ENCODE assay signal across 7 mouse cellular contexts in genomic region chr7:16875326-16875725, GRCm38 (mm10). TPM values are rescaled to one million over a fixed set of nuclear protein-coding genes. Genes with fewer than 3 reads are reported as not detected.
DNase-seq lines count a peak whose midpoint lies in the region; ATAC-seq and TF ChIP-seq lines count a peak whose summit lies in the region.

No protein-coding gene starts in this region.

- intact Hi-C loops in left cerebral cortex, postnatal 4 days (cut with DNase I), result no loop called here

- H3K9ac ChIP-seq in lung, embryonic 15.5 days, result peak overlapping the region; percentile 74
- peak overlapping the region; percentile 83 for H3K9ac ChIP-seq in embryonic facial prominence, embryonic 15.5 days
- H3K9ac ChIP-seq in intestine, postnatal 0 days (ENCODE audit: low read depth, low read length), result peak overlapping the region; percentile 55

- H3K4me1 ChIP-seq in lung, embryonic 15.5 days, result peaks cover 35% of the 10 kb centered on the region
- peaks cover 32% of the 10 kb centered on the region for H3K4me1 ChIP-seq in embryonic facial prominence, embryonic 15.5 days
- no peaks in the 10 kb centered on the region for H3K4me1 ChIP-seq in intestine, postnatal 0 days (replicated peaks; ENCODE audit: control insufficient read depth, insufficient read depth, low read length)
- peaks cover 18% of the 10 kb centered on the region for H3K4me1 ChIP-seq in olfactory bulb, adult 2 months (ENCODE audit: control insufficient read depth, insufficient read depth, low read length)

- peak overlapping the region; percentile 92 for H3K4me2 ChIP-seq in lung, embryonic 15.5 days
- peak overlapping the region; percentile 89 for H3K4me2 ChIP-seq in embryonic facial prominence, embryonic 15.5 days (replicated peaks)
- H3K4me2 ChIP-seq in intestine, postnatal 0 days (replicated peaks; ENCODE audit: low read depth), result peak overlapping the region; percentile 87

- H3K27ac ChIP-seq in lung, embryonic 15.5 days, result peak overlapping the region; percentile 73
- H3K27ac ChIP-seq in embryonic facial prominence, embryonic 15.5 days (replicated peaks), result peak overlapping the region; percentile 88
- no peak overlapping the region for H3K27ac ChIP-seq in intestine, postnatal 0 days (ENCODE audit: low read depth, low read length)
- H3K27ac ChIP-seq in olfactory bulb, adult 2 months (ENCODE audit: insufficient read depth, low read depth, low read length), result peak overlapping the region; percentile 73

- peak overlapping the region; percentile 77 for H3K4me3 ChIP-seq in lung, embryonic 15.5 days
- H3K4me3 ChIP-seq in embryonic facial prominence, embryonic 15.5 days (replicated peaks), result peak overlapping the region; percentile 87
- peak overlapping the region; percentile 59 for H3K4me3 ChIP-seq in intestine, postnatal 0 days (ENCODE audit: low read depth, low read length)
- H3K4me3 ChIP-seq in olfactory bulb, adult 2 months (ENCODE audit: insufficient read depth, low read depth, low read length), result peak overlapping the region; percentile 86

- peak; percentile 49; the same call in 1 of the 2 replicates for TF ChIP-seq POLR2A in olfactory bulb, adult 2 months (IDR thresholded peaks at IDR 0.05; ENCODE audit: insufficient read depth, low read depth, low read length)

- no peak for TF ChIP-seq CTCF in intestine, postnatal 0 days (IDR thresholded peaks at IDR 0.05; ENCODE audit: low read depth)
- no peak for TF ChIP-seq CTCF in olfactory bulb, adult 2 months (IDR thresholded peaks at IDR 0.05; ENCODE audit: insufficient read depth, low read depth, low read length)

- H3K9me3 ChIP-seq in lung, embryonic 15.5 days, result no peaks in the 10 kb centered on the region
- H3K9me3 ChIP-seq in embryonic facial prominence, embryonic 15.5 days (replicated peaks), result no peaks in the 10 kb centered on the region
- H3K9me3 ChIP-seq in intestine, postnatal 0 days (ENCODE audit: control insufficient read depth), result no peaks in the 10 kb centered on the region

- WGBS in lung, embryonic 15.5 days, result under 1% methylated on average over 31 of the region's 42 CpGs
- WGBS in embryonic facial prominence, embryonic 15.5 days, result 0% methylated on average over 29 of the region's 42 CpGs
- under 1% methylated on average over 29 of the region's 42 CpGs for WGBS in intestine, postnatal 0 days
- under 1% methylated on average over 42 of the region's 42 CpGs for WGBS in olfactory bulb, adult 2 months

- no peaks in the 10 kb centered on the region for H3K27me3 ChIP-seq in lung, embryonic 15.5 days
- no peaks in the 10 kb centered on the region for H3K27me3 ChIP-seq in embryonic facial prominence, embryonic 15.5 days
- no peaks in the 10 kb centered on the region for H3K27me3 ChIP-seq in intestine, postnatal 0 days (replicated peaks; ENCODE audit: control insufficient read depth, insufficient read depth, low read length)

- DNase-seq in lung, postnatal 10 days, result no peak
- no peak for DNase-seq in left cerebral cortex, postnatal 4 days
- no peak for DNase-seq in thymus, adult 18-20 months

- peaks cover 4% of the 10 kb centered on the region; the same call in 1 of the 2 replicates for H3K36me3 ChIP-seq in lung, embryonic 15.5 days
- H3K36me3 ChIP-seq in embryonic facial prominence, embryonic 15.5 days, result peaks cover 17% of the 10 kb centered on the region
- peaks cover 6% of the 10 kb centered on the region; the same call in 1 of the 2 replicates for H3K36me3 ChIP-seq in intestine, postnatal 0 days (ENCODE audit: control insufficient read depth, insufficient read depth)

- ATAC-seq in lung, embryonic 15.5 days (ENCODE audit: borderline replicate concordance, extremely low read depth, low FRiP score, low TSS enrichment), result no peak
- peak; percentile 5; the same call in 1 of the 2 replicates for ATAC-seq in embryonic facial prominence, embryonic 15.5 days (ENCODE audit: insufficient number of reproducible peaks, low FRiP score, low TSS enrichment, low read depth)
- peak; percentile 36; the same call in 1 of the 2 replicates for ATAC-seq in intestine, postnatal 0 days

RNA-seq across cellular contexts. Expression of gene Dact3, which starts 0.2 kb away (rescaled TPM):
- 3.5 and 3.7 TPM in 2 replicates for polyA plus RNA-seq in lung, embryonic 15.5 days (2015; fragmentation: Nextera tagmentation; extraction: Ambion mirVana)
- 5.4 and 6.3 TPM in 2 replicates for polyA plus RNA-seq in embryonic facial prominence, embryonic 15.5 days (2015; fragmentation: Nextera tagmentation; extraction: Ambion mirVana)
- 3.4 and 3.7 TPM in 2 replicates for polyA plus RNA-seq in intestine, postnatal 0 days (2015; fragmentation: Nextera tagmentation; extraction: Ambion mirVana)
- polyA plus RNA-seq in olfactory bulb, adult 2 months (2012; ENCODE audit: insufficient read depth, insufficient read length, low replicate concordance, missing spikeins), result not detected in 2 replicates
- total RNA-seq in left cerebral cortex, postnatal 4 days (2021), result 10 to 100 TPM; 57.6 to 61.8 TPM

RNA-seq across cellular contexts. Expression of gene Gng8, which starts 16.3 kb away (rescaled TPM):
- polyA plus RNA-seq in lung, embryonic 15.5 days (2015; fragmentation: Nextera tagmentation; extraction: Ambion mirVana), result 11.2 and 12.0 TPM in 2 replicates
- polyA plus RNA-seq in embryonic facial prominence, embryonic 15.5 days (2015; fragmentation: Nextera tagmentation; extraction: Ambion mirVana), result 27.8 and 36.3 TPM in 2 replicates
- 4.7 and 5.3 TPM in 2 replicates for polyA plus RNA-seq in intestine, postnatal 0 days (2015; fragmentation: Nextera tagmentation; extraction: Ambion mirVana)
- polyA plus RNA-seq in olfactory bulb, adult 2 months (2012; ENCODE audit: insufficient read depth, insufficient read length, low replicate concordance, missing spikeins), result not detected in 2 replicates
- 1 to 10 TPM; 1.2 to 1.7 TPM for total RNA-seq in left cerebral cortex, postnatal 4 days (2021)

RNA-seq across cellular contexts. Expression of gene Ptgir, which starts 31.0 kb away (rescaled TPM):
- polyA plus RNA-seq in lung, embryonic 15.5 days (2015; fragmentation: Nextera tagmentation; extraction: Ambion mirVana), result 2.0 and 2.4 TPM in 2 replicates
- 2.5 and 3.1 TPM in 2 replicates for polyA plus RNA-seq in embryonic facial prominence, embryonic 15.5 days (2015; fragmentation: Nextera tagmentation; extraction: Ambion mirVana)
- 1.7 and 1.8 TPM in 2 replicates for polyA plus RNA-seq in intestine, postnatal 0 days (2015; fragmentation: Nextera tagmentation; extraction: Ambion mirVana)
- polyA plus RNA-seq in olfactory bulb, adult 2 months (2012; ENCODE audit: insufficient read depth, insufficient read length, low replicate concordance, missing spikeins), result not detected in 2 replicates
- not detected for total RNA-seq in left cerebral cortex, postnatal 4 days (2021)

RNA-seq across cellular contexts. Expression of gene Prkd2, which starts 32.6 kb away (rescaled TPM):
- polyA plus RNA-seq in lung, embryonic 15.5 days (2015; fragmentation: Nextera tagmentation; extraction: Ambion mirVana), result 18.9 and 19.7 TPM in 2 replicates
- 22.1 and 23.0 TPM in 2 replicates for polyA plus RNA-seq in embryonic facial prominence, embryonic 15.5 days (2015; fragmentation: Nextera tagmentation; extraction: Ambion mirVana)
- polyA plus RNA-seq in intestine, postnatal 0 days (2015; fragmentation: Nextera tagmentation; extraction: Ambion mirVana), result 9.2 and 11.2 TPM in 2 replicates
- polyA plus RNA-seq in olfactory bulb, adult 2 months (2012; ENCODE audit: insufficient read depth, insufficient read length, low replicate concordance, missing spikeins), result not detected in 2 replicates
- 1 to 10 TPM; 9.1 to 9.5 TPM for total RNA-seq in left cerebral cortex, postnatal 4 days (2021)

RNA-seq across cellular contexts. Expression of gene Calm3, which starts 48.6 kb away (rescaled TPM):
- 101 and 104 TPM in 2 replicates for polyA plus RNA-seq in lung, embryonic 15.5 days (2015; fragmentation: Nextera tagmentation; extraction: Ambion mirVana)
- 117 and 138 TPM in 2 replicates for polyA plus RNA-seq in embryonic facial prominence, embryonic 15.5 days (2015; fragmentation: Nextera tagmentation; extraction: Ambion mirVana)
- polyA plus RNA-seq in intestine, postnatal 0 days (2015; fragmentation: Nextera tagmentation; extraction: Ambion mirVana), result 236 and 241 TPM in 2 replicates
- polyA plus RNA-seq in olfactory bulb, adult 2 months (2012; ENCODE audit: insufficient read depth, insufficient read length, low replicate concordance, missing spikeins), result 1,020 and 1,388 TPM in 2 replicates
- 1,000 to 10,000 TPM; 1,235 to 1,345 TPM for total RNA-seq in left cerebral cortex, postnatal 4 days (2021)
